ENCODE assay signal across 8 mouse cellular contexts in genomic region chr8:84723571-84723900, GRCm38 (mm10). TPM values are rescaled to one million over a fixed set of nuclear protein-coding genes. Genes with fewer than 3 reads are reported as not detected.
DNase-seq lines count a peak whose midpoint lies in the region; ATAC-seq and TF ChIP-seq lines count a peak whose summit lies in the region.

No protein-coding gene starts in this region.

- 18% methylated on average over 7 of the region's 7 CpGs for WGBS in thymus, adult 2 months
- 25% methylated on average over 7 of the region's 7 CpGs for WGBS in forebrain, embryonic 12.5 days
- 22% methylated on average over 7 of the region's 7 CpGs for WGBS in kidney, postnatal 0 days
- 27% methylated on average over 7 of the region's 7 CpGs for WGBS in midbrain, embryonic 15.5 days

- peak overlapping the region; percentile 26; the same call in 1 of the 2 replicates for H3K27ac ChIP-seq in thymus, adult 2 months (ENCODE audit: control insufficient read depth, insufficient read depth, low read length)
- H3K27ac ChIP-seq in forebrain, embryonic 12.5 days = peak overlapping the region; percentile 87
- peak overlapping the region; percentile 65 for H3K27ac ChIP-seq in kidney, postnatal 0 days
- H3K27ac ChIP-seq in midbrain, embryonic 15.5 days = peak overlapping the region; percentile 75

- peak overlapping the region; percentile 18 for H3K4me3 ChIP-seq in thymus, adult 2 months (ENCODE audit: control insufficient read depth, insufficient read depth, low read length)
- H3K4me3 ChIP-seq in forebrain, embryonic 12.5 days (replicated peaks) = no peak overlapping the region
- H3K4me3 ChIP-seq in kidney, postnatal 0 days (replicated peaks; ENCODE audit: low read depth, low read length) = no peak overlapping the region
- no peak overlapping the region for H3K4me3 ChIP-seq in midbrain, embryonic 15.5 days

- no peak for ATAC-seq in forebrain, embryonic 12.5 days (ENCODE audit: low FRiP score)
- no peak for ATAC-seq in kidney, postnatal 0 days (replicated peaks; ENCODE audit: low FRiP score, low read depth)
- ATAC-seq in midbrain, embryonic 15.5 days (replicated peaks) = no peak

- H3K4me2 ChIP-seq in forebrain, embryonic 12.5 days = peak overlapping the region; percentile 24; the same call in 1 of the 2 replicates
- no peak overlapping the region for H3K4me2 ChIP-seq in kidney, postnatal 0 days (ENCODE audit: low read length)
- H3K4me2 ChIP-seq in midbrain, embryonic 15.5 days = 0 out of 2 replicates have a peak overlapping the region, but pooled peaks have one; percentile 9

- H3K9ac ChIP-seq in forebrain, embryonic 12.5 days = peak overlapping the region; percentile 36
- no peak overlapping the region for H3K9ac ChIP-seq in kidney, postnatal 0 days (ENCODE audit: low read depth, low read length)
- no peak overlapping the region for H3K9ac ChIP-seq in midbrain, embryonic 15.5 days

- DNase-seq in thymus, adult 2 months = peak; percentile 37
- no peak for DNase-seq in thymus, adult 18-20 months
- DNase-seq in kidney, postnatal 0 days (ENCODE audit: low spot score) = no peak
- DNase-seq in adipocyte (ENCODE audit: low spot score) = no peak
- no peak for DNase-seq in embryo, embryonic 9.5 days (ENCODE audit: extremely low spot score)
- DNase-seq in cerebellum, adult 9-11 months = no peak

- TF ChIP-seq POLR2A in thymus, adult 2 months (IDR thresholded peaks at IDR 0.05; ENCODE audit: control insufficient read depth, extremely low read depth, insufficient read depth, low read length, poor library complexity) = no peak

- TF ChIP-seq CTCF in thymus, adult 2 months (IDR thresholded peaks at IDR 0.05; ENCODE audit: borderline replicate concordance, control insufficient read depth, extremely low read depth, insufficient read depth, low read length, poor library complexity) = no peak
- TF ChIP-seq CTCF in kidney, postnatal 0 days (IDR thresholded peaks at IDR 0.05; ENCODE audit: low read depth) = no peak

- H3K4me1 ChIP-seq in thymus, adult 2 months (replicated peaks; ENCODE audit: control insufficient read depth, insufficient read depth, low read length) = peaks cover 30% of the 10 kb centered on the region
- H3K4me1 ChIP-seq in forebrain, embryonic 12.5 days = peaks cover 58% of the 10 kb centered on the region
- peaks cover 26% of the 10 kb centered on the region for H3K4me1 ChIP-seq in kidney, postnatal 0 days (replicated peaks; ENCODE audit: insufficient read depth, low read length)
- peaks cover 41% of the 10 kb centered on the region for H3K4me1 ChIP-seq in midbrain, embryonic 15.5 days

- no peaks in the 10 kb centered on the region for H3K9me3 ChIP-seq in forebrain, embryonic 12.5 days
- no peaks in the 10 kb centered on the region for H3K9me3 ChIP-seq in kidney, postnatal 0 days (replicated peaks; ENCODE audit: low read length)
- no peaks in the 10 kb centered on the region for H3K9me3 ChIP-seq in midbrain, embryonic 15.5 days

- no peaks in the 10 kb centered on the region for H3K36me3 ChIP-seq in thymus, adult 2 months (ENCODE audit: control insufficient read depth, insufficient read depth, low read length)
- H3K36me3 ChIP-seq in forebrain, embryonic 12.5 days (replicated peaks) = peaks cover 58% of the 10 kb centered on the region
- no peaks in the 10 kb centered on the region for H3K36me3 ChIP-seq in kidney, postnatal 0 days (ENCODE audit: insufficient read depth, low read length)
- no peaks in the 10 kb centered on the region for H3K36me3 ChIP-seq in midbrain, embryonic 15.5 days (replicated peaks)

- H3K27me3 ChIP-seq in thymus, adult 2 months (ENCODE audit: control insufficient read depth, insufficient read depth, low read length) = no peaks in the 10 kb centered on the region
- peaks cover 32% of the 10 kb centered on the region for H3K27me3 ChIP-seq in forebrain, embryonic 12.5 days
- no peaks in the 10 kb centered on the region for H3K27me3 ChIP-seq in kidney, postnatal 0 days (ENCODE audit: insufficient read depth, low read length)
- H3K27me3 ChIP-seq in midbrain, embryonic 15.5 days (replicated peaks) = no peaks in the 10 kb centered on the region

RNA-seq across cellular contexts. Expression of gene G430095P16Rik, which starts 0.7 kb away (rescaled TPM):
- polyA plus RNA-seq in thymus, adult 2 months (2012; rRNA removed) = 1.8 and 2.6 TPM in 2 replicates
- 2.2 and 3.5 TPM in 2 replicates for polyA plus RNA-seq in forebrain, embryonic 12.5 days (2016; fragmentation: Nextera tagmentation; extraction: Ambion mirVana)
- polyA plus RNA-seq in kidney, postnatal 0 days (2015; fragmentation: Nextera tagmentation; extraction: Ambion mirVana) = 1.9 and 2.5 TPM in 2 replicates
- 0.97 and 1.8 TPM in 2 replicates for polyA plus RNA-seq in midbrain, embryonic 15.5 days (2015; fragmentation: Nextera tagmentation; extraction: Ambion mirVana)

RNA-seq across cellular contexts. Expression of gene Lyl1, which starts 22.3 kb away (rescaled TPM):
- 7.1 and 7.5 TPM in 2 replicates for polyA plus RNA-seq in thymus, adult 2 months (2012; rRNA removed)
- 3.1 and 3.9 TPM in 2 replicates for polyA plus RNA-seq in forebrain, embryonic 12.5 days (2016; fragmentation: Nextera tagmentation; extraction: Ambion mirVana)
- 6.1 and 6.4 TPM in 2 replicates for polyA plus RNA-seq in kidney, postnatal 0 days (2015; fragmentation: Nextera tagmentation; extraction: Ambion mirVana)
- 3.4 and 4.2 TPM in 2 replicates for polyA plus RNA-seq in midbrain, embryonic 15.5 days (2015; fragmentation: Nextera tagmentation; extraction: Ambion mirVana)

RNA-seq across cellular contexts. Expression of gene Nacc1, which starts 35.9 kb away (rescaled TPM):
- polyA plus RNA-seq in thymus, adult 2 months (2012; rRNA removed) = 155 and 182 TPM in 2 replicates
- 22.8 and 26.6 TPM in 2 replicates for polyA plus RNA-seq in forebrain, embryonic 12.5 days (2016; fragmentation: Nextera tagmentation; extraction: Ambion mirVana)
- 15.9 and 16.1 TPM in 2 replicates for polyA plus RNA-seq in kidney, postnatal 0 days (2015; fragmentation: Nextera tagmentation; extraction: Ambion mirVana)
- 16.3 and 17.2 TPM in 2 replicates for polyA plus RNA-seq in midbrain, embryonic 15.5 days (2015; fragmentation: Nextera tagmentation; extraction: Ambion mirVana)

RNA-seq across cellular contexts. Expression of gene Trmt1, which starts 37.4 kb away (rescaled TPM):
- 169 and 181 TPM in 2 replicates for polyA plus RNA-seq in thymus, adult 2 months (2012; rRNA removed)
- 55.4 and 59.6 TPM in 2 replicates for polyA plus RNA-seq in forebrain, embryonic 12.5 days (2016; fragmentation: Nextera tagmentation; extraction: Ambion mirVana)
- polyA plus RNA-seq in kidney, postnatal 0 days (2015; fragmentation: Nextera tagmentation; extraction: Ambion mirVana) = 55.3 and 56.1 TPM in 2 replicates
- 63.3 and 66.7 TPM in 2 replicates for polyA plus RNA-seq in midbrain, embryonic 15.5 days (2015; fragmentation: Nextera tagmentation; extraction: Ambion mirVana)

Comparison
In these comparisons a context has a peak if more than half of its experiments do, and no peak if none do; other contexts are left out.
1. H3K27ac ChIP-seq: peak in every context shown above with its lines; median percentile 87 in forebrain, embryonic 12.5 days; 75 in midbrain, embryonic 15.5 days; 65 in kidney, postnatal 0 days; 26 in thymus, adult 2 months.